Mouse (Mus musculus): ENCODE data around the gene Nkain4. TPM values are rescaled to one million over a fixed set of nuclear protein-coding genes. Genes with fewer than 3 reads are reported as not detected.

Nkain4 gene
- polyA plus RNA-seq, 1 experiment from 2014 or later = 106 TPM

- no peak for ATAC-seq (ENCODE audit: low read depth)
- no peak overlapping the region for H3K4me3 ChIP-seq
- 0 out of 2 replicates have a peak, but pooled peaks cover 2% of the 10 kb centered on the region for H3K4me1 ChIP-seq (replicated peaks)
- peaks cover 86% of the 10 kb centered on the region for H3K36me3 ChIP-seq
- 82% methylated on average over 6 of the region's 6 CpGs for WGBS
- no peak overlapping the region for H3K27ac ChIP-seq (replicated peaks)
- no peak overlapping the region for H3K4me2 ChIP-seq
- no peak overlapping the region for H3K9ac ChIP-seq
- H3K27me3 ChIP-seq = no peaks in the 10 kb centered on the region
- H3K9me3 ChIP-seq = no peaks in the 10 kb centered on the region
Measured at GRCm38 (mm10) chr2:180981133-180981532, 26.6 kb upstream of the Nkain4 start.

DNA sequence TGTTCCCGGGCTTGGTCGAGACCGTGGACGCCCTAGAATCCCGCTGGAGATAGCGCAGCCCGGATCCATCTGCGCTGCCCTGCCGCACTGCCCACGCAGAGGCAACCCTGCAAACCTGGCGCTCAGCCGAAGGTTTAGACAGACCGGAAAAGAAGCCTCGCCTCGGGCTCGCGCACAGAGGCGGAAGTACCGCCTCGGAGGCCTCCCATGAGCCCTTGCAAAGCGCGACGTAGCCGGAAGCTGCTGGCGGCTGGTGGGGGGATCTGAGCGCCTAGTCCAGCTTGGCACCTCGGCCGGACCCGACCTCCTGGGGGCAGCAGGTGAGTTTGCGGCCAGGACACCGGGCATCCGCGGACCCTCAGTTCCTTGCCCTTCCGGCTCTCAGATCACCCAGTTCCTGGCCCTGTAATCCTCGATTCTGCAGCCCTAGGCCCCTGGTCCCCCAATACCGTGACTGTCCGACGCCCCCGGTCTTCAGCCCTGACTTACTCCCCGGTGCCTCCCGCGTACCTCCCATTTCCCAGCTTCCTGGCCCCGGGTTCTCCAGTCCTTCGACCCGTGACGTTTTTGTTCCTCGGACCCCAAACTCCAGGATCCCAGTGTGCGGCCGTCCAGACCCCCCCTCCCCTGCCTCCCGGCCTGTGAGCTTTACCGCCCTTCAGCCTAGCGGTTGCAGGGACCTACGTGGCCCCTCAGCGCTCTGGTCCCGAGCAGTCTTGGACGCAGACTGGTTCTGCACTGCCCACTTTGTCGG is 12.7 kb upstream of the Nkain4 start, which contains the start of gene Arfgap1:
Gene Arfgap1, plus strand, starts transcription at position 216 of the 754 bp plus-strand sequence.
- Histone ChIP-seq H3K27ac (replicated peaks) (peak within 1 kb of the TSS; percentile 92), H3K36me3 (peaks cover 33% of the 10 kb centered on the region), H3K9me3 (no peaks in the 10 kb centered on the region), H3K9ac (peak within 1 kb of the TSS; percentile 97), H3K4me2 (peak within 1 kb of the TSS; percentile 93), H3K27me3 (no peaks in the 10 kb centered on the region), H3K4me1 (replicated peaks) (peaks cover 31% of the 10 kb centered on the region), H3K4me3 (peak within 1 kb of the TSS; percentile 90)
- peak; percentile 95 for ATAC-seq (ENCODE audit: low read depth)
- WGBS = under 1% methylated on average over 57 of the region's 57 CpGs

DNA sequence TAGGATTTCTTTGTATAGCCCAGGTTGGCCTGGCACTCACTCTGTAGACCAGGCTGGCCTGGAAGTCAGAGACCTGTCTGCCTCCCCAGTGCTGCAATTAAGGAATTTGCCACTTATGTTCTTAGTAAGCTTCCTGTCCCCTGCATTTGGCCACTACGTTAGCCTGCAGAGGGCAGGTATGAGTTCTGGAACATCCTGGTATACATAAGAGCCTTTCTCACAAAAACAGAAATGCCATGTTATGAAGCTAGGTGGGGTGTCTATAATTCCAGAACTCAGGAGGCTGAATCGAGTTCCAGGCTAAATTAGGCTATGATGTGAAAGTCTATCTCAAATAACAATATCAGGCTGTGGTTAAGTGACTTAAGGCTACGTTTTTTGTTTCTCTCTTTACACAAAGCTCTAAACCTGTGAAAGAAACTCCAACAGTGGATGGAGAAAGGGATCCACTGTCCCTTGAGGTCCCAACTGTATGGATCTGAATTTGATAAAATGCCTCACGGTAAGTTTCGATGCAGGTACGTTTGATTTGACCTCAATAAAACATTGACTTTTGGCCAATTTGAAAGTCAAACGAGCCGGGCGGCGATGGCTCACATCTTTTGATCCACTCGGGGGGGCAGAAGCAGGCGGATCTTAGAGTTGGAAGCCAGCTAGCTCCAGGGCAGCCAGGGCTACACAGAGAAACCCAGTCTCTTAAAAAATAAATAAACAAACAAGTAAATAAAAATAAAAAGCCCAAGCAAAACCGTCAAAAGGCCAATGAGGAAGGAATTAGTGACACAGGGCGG is 11.8 kb upstream of the Nkain4 start:
- no peak for ATAC-seq (ENCODE audit: low read depth)

DNA sequence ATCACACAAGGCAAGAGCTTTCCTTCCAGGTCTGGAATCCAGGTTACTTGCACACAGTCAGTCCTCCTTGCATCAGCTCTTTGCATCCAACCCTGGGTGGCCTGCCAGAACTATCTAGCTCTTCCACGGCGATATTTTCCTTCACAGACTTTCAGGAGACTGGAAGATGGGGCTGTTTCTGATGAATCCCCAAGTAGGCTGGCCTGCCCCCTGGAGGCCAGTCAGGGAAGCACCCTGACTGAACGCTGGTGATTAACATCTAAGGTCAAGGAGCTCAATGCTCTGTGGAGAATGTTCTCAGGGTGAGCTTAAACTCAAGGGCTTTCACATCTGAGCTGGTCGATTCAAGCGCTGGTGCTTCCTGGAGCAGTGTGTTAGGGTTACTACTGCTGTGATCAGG is 9.5 kb upstream of the Nkain4 start:
- no peak for ATAC-seq (ENCODE audit: low read depth)
- Histone ChIP-seq H3K4me2 (no peak overlapping the region), H3K9me3 (no peaks in the 10 kb centered on the region), H3K27me3 (no peaks in the 10 kb centered on the region), H3K4me3 (no peak overlapping the region), H3K27ac (replicated peaks) (no peak overlapping the region), H3K4me1 (replicated peaks) (peaks cover 22% of the 10 kb centered on the region), H3K9ac (no peak overlapping the region), H3K36me3 (0 out of 2 replicates have a peak, but pooled peaks cover 5% of the 10 kb centered on the region)
- 4% methylated on average over 5 of the region's 5 CpGs for WGBS

More for the DNA sequence above, 11.8 kb upstream of the Nkain4 start:
- Histone ChIP-seq H3K27me3 (no peaks in the 10 kb centered on the region), H3K4me1 (replicated peaks) (peaks cover 31% of the 10 kb centered on the region), H3K9ac (peak overlapping the region; percentile 97), H3K9me3 (no peaks in the 10 kb centered on the region), H3K4me2 (peak overlapping the region; percentile 93), H3K27ac (replicated peaks) (peak overlapping the region; percentile 92), H3K36me3 (peaks cover 24% of the 10 kb centered on the region), H3K4me3 (peak overlapping the region; percentile 90)
- WGBS = 19% methylated on average over 14 of the region's 14 CpGs

DNA sequence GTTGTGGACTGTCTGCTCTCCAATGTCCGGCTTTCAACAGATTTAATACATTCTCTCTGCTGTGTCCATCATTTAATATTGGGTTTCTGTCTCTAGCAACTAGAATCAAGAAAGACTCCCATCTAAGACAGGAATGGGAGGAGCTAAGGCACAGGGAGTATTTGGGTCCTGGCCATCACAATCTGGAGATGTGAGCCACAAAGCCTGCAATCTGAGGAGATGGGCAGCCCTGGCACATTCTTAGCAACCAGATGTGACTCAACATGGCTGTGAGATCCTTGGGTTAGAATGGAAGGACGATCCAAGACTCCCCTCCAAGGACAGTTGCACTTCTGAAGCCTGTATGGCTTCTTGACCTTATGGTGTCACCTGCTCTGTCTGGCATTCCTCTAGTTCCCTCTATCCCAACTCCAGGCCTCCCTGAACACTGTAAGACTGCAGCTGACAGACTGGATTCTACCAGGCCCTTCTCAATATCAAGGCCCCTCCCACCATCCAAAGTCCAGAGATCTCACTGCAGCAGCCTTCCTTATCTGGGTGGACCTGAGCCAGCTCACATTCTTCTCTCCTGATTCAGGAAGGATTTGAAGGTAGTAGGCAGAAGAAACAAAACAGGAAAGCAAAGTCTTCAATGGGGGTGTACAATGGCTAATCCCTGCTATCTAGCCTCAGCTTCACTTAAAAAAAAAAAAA is 8.3 kb upstream of the Nkain4 start:
- H3K36me3 ChIP-seq = no peaks in the 10 kb centered on the region
- H3K4me3 ChIP-seq = no peak overlapping the region
- WGBS = 74% methylated on average over 2 of the region's 2 CpGs
- no peak overlapping the region for H3K9ac ChIP-seq
- H3K27me3 ChIP-seq = no peaks in the 10 kb centered on the region
- H3K4me1 ChIP-seq (replicated peaks) = peaks cover 10% of the 10 kb centered on the region
- ATAC-seq (ENCODE audit: low read depth) = no peak
- H3K4me2 ChIP-seq = no peak overlapping the region
- H3K9me3 ChIP-seq = no peaks in the 10 kb centered on the region
- no peak overlapping the region for H3K27ac ChIP-seq (replicated peaks)

DNA sequence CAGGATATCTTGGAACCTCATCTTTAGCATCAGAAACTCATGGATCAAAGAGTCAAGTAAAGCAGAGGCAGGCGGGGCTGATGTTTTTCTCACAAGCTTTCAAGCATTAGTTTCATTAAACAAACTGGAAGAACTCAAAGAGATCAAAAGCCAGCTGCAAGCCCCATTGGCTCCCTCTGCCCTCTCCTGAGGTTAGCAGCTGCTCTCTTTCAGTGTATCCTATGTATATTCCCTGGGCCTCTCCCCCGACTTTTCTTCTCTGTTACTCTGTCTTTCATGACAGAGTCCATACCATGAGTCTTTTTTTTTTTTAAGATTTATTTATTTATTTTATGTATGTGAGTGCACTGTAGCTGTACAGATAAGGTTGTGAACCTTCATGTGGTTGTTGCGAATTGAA is 5.7 kb upstream of the Nkain4 start:
- WGBS = 85% methylated on average over 3 of the region's 3 CpGs

GRCm38 (mm10) chr2:180959605-180960004 is 5.1 kb upstream of the Nkain4 start:
- WGBS = 77% methylated on average over 7 of the region's 7 CpGs
- Histone ChIP-seq H3K9me3 (no peaks in the 10 kb centered on the region), H3K9ac (no peak overlapping the region), H3K27ac (replicated peaks) (no peak overlapping the region), H3K36me3 (no peaks in the 10 kb centered on the region), H3K4me1 (replicated peaks) (peaks cover 10% of the 10 kb centered on the region; the same call in 1 of the 2 replicates), H3K4me2 (no peak overlapping the region), H3K27me3 (no peaks in the 10 kb centered on the region), H3K4me3 (no peak overlapping the region)
- no peak for ATAC-seq (ENCODE audit: low read depth)

More for the DNA sequence above, 5.7 kb upstream of the Nkain4 start:
- no peak for ATAC-seq (ENCODE audit: low read depth)
- no peak overlapping the region for H3K4me3 ChIP-seq
- H3K4me1 ChIP-seq (replicated peaks) = peaks cover 5% of the 10 kb centered on the region; the same call in 1 of the 2 replicates
- H3K27ac ChIP-seq (replicated peaks) = no peak overlapping the region
- no peak overlapping the region for H3K4me2 ChIP-seq
- H3K9me3 ChIP-seq = no peaks in the 10 kb centered on the region
- no peaks in the 10 kb centered on the region for H3K27me3 ChIP-seq
- no peak overlapping the region for H3K9ac ChIP-seq
- no peaks in the 10 kb centered on the region for H3K36me3 ChIP-seq

GRCm38 (mm10) chr2:180953638-180954037 is 861 bp downstream of the Nkain4 start:
- Histone ChIP-seq H3K27ac (replicated peaks) (peak overlapping the region; percentile 95), H3K4me1 (replicated peaks) (peaks cover 59% of the 10 kb centered on the region), H3K9me3 (no peaks in the 10 kb centered on the region), H3K4me2 (peak overlapping the region; percentile 80), H3K4me3 (peak overlapping the region; percentile 61), H3K36me3 (no peaks in the 10 kb centered on the region), H3K27me3 (no peaks in the 10 kb centered on the region), H3K9ac (peak overlapping the region; percentile 80)
- no peak for ATAC-seq (ENCODE audit: low read depth)
- WGBS = 11% methylated on average over 2 of the region's 2 CpGs

DNA sequence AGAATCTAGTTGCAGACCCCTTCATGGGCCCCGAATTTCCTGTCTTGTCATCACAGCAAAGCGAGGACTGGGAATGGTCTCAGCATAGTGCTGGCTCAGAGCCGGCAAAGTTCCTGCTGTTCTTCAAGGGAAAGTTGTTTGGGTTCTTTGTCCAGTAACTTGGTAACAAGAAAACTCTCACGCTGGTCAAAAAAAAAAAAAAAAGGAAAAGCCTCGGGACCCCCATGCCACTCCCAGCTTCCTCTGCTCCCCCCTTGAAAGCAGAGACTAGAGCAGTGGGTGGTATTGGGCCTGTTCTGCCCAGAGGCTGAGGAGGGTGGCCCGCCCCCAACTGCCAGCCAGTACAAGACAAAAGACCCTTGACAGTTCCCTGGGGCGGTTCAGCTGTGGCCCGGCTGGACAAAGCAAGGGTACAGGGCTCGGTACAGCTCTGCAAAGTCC is 1.7 kb downstream of the Nkain4 start:
- no peaks in the 10 kb centered on the region for H3K9me3 ChIP-seq
- peak overlapping the region; percentile 61 for H3K4me3 ChIP-seq
- no peaks in the 10 kb centered on the region for H3K27me3 ChIP-seq
- peaks cover 59% of the 10 kb centered on the region for H3K4me1 ChIP-seq (replicated peaks)
- peak overlapping the region; percentile 80 for H3K9ac ChIP-seq
- WGBS = 3% methylated on average over 9 of the region's 9 CpGs
- 0 out of 2 replicates have a peak, but pooled peaks cover 2% of the 10 kb centered on the region for H3K36me3 ChIP-seq
- H3K27ac ChIP-seq (replicated peaks) = peak overlapping the region; percentile 95
- H3K4me2 ChIP-seq = peak overlapping the region; percentile 80
- peak; percentile 33 for ATAC-seq (ENCODE audit: low read depth)

GRCm38 (mm10) chr2:180949947-180950346 is 4.6 kb downstream of the Nkain4 start:
- Histone ChIP-seq H3K9ac (no peak overlapping the region), H3K27me3 (no peaks in the 10 kb centered on the region), H3K27ac (replicated peaks) (no peak overlapping the region), H3K4me3 (no peak overlapping the region), H3K4me1 (replicated peaks) (peaks cover 51% of the 10 kb centered on the region), H3K4me2 (no peak overlapping the region), H3K9me3 (no peaks in the 10 kb centered on the region), H3K36me3 (0 out of 2 replicates have a peak, but pooled peaks cover 10% of the 10 kb centered on the region)
- no peak for ATAC-seq (ENCODE audit: low read depth)
- 20% methylated on average over 1 of the region's 1 CpGs for WGBS

DNA sequence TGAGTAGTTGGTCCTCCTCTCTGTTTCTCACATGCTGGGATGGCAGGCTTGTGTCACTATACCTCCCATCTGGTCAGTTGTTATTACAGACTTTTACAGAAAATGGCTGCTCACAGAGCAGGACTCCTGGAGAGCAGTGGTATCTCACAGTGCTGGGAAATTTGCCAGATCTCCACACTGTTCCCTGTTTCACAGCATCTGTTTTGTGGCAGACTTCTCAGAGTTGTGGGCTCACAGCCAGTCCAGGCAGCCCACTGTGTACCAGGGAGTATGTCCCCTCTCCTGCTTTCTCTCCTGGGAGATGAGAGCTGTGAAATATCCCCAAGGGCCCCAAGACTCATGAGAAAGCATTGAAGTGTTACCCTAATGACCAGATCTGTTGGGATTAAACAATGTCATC is 12.6 kb downstream of the Nkain4 start:
- Histone ChIP-seq H3K4me1 (replicated peaks) (no peaks in the 10 kb centered on the region; the same call in 1 of the 2 replicates), H3K4me2 (no peak overlapping the region), H3K9me3 (no peaks in the 10 kb centered on the region), H3K27ac (replicated peaks) (peak overlapping the region; percentile 64), H3K9ac (no peak overlapping the region), H3K27me3 (no peaks in the 10 kb centered on the region), H3K36me3 (peaks cover 51% of the 10 kb centered on the region), H3K4me3 (no peak overlapping the region)
- peak; percentile 65; the same call in 1 of the 2 replicates for ATAC-seq (ENCODE audit: low read depth)
